Mouse (Mus musculus) ES-E14 (cell line): ENCODE measurements around the gene Fam189a1. TPM values are rescaled to one million over a fixed set of nuclear protein-coding genes. Genes with fewer than 3 reads are reported as not detected.

Experiments
- DNase-seq: peaks from one replicate; pipeline ENCODE4 v3.0.0-alpha.2; 2013; ENCODE audit warnings: low read depth, low spot score
- H3K27ac ChIP-seq: 2 replicates; pipeline ENCODE4 v1.5.1; 2012; ENCODE audit warnings: low read depth, mild to moderate bottlenecking, low read length, moderate library complexity, mixed read lengths; ENCODE audit not compliant: poor library complexity, insufficient read depth, severe bottlenecking
- H3K36me3 ChIP-seq: 2 replicates; pipeline ENCODE4 v1.6.1; 2012; ENCODE audit warnings: mild to moderate bottlenecking, low read length, moderate library complexity, mixed read lengths; ENCODE audit not compliant: control insufficient read depth, poor library complexity, insufficient read depth, severe bottlenecking
- H3K4me1 ChIP-seq, 2 experiments: fragments of 150-350 bp in 1 of 2; sonication (generic) in 1 of 2; 2 replicates each; pipeline ENCODE4 v1.6.1; 2012; ENCODE audit warnings: low read length in 2 of 2, mild to moderate bottlenecking in 1 of 2, mixed read lengths in 1 of 2; ENCODE audit not compliant: control insufficient read depth in 2 of 2, insufficient read depth in 2 of 2, poor library complexity in 1 of 2
- H3K4me3 ChIP-seq, 2 experiments: fragments of 150-350 bp in 1 of 2; sonication (generic) in 1 of 2; 2 replicates each; pipeline ENCODE4 v1.5.1; 2012; ENCODE audit warnings: low read length in 2 of 2, low read depth in 1 of 2, mild to moderate bottlenecking in 1 of 2, mixed read lengths in 1 of 2; ENCODE audit not compliant: insufficient read depth in 1 of 2, poor library complexity in 1 of 2, severe bottlenecking in 1 of 2
- H3K9ac ChIP-seq: 2 replicates; pipeline ENCODE4 v1.6.1; 2012; ENCODE audit warnings: low read depth, mild to moderate bottlenecking, low read length, mixed read lengths; ENCODE audit not compliant: poor library complexity, insufficient read depth, severe bottlenecking
- H3K9me3 ChIP-seq: fragments of 150-350 bp; sonication (generic); 2 replicates; pipeline ENCODE4 v1.6.1; 2012; ENCODE audit warnings: low read depth, mild to moderate bottlenecking, low read length; ENCODE audit not compliant: control insufficient read depth, insufficient read depth
- CHD2 ChIP-seq: IDR thresholded peaks from 2 replicates; pipeline ENCODE4 v1.6.1; 2014; ENCODE audit warnings: mild to moderate bottlenecking, low read depth, low read length, inconsistent platforms
- HCFC1 ChIP-seq: IDR thresholded peaks from 2 replicates; pipeline ENCODE4 v1.6.1; 2012; ENCODE audit warnings: low read length, inconsistent platforms, borderline replicate concordance; ENCODE audit not compliant: insufficient read depth
- MAFK ChIP-seq: IDR thresholded peaks from 2 replicates; pipeline ENCODE4 v1.6.1; 2014; ENCODE audit warnings: mild to moderate bottlenecking, low read depth, low read length, inconsistent platforms; ENCODE audit not compliant: insufficient read depth
- ZC3H11A ChIP-seq: IDR thresholded peaks from 2 replicates; pipeline ENCODE4 v1.6.1; 2012; ENCODE audit warnings: low read depth, mild to moderate bottlenecking, inconsistent platforms, low read length, borderline replicate concordance
- ZNF384 ChIP-seq: IDR thresholded peaks from 2 replicates; pipeline ENCODE4 v1.6.1; 2012; ENCODE audit warnings: low read depth, low read length, inconsistent platforms
- in situ Hi-C, 2 experiments: fragments of 600-800 bp; cut with MboI; formaldehyde crosslinking; loops; one replicate each; pipeline ENCODE4 v1.15.1; 2025; ENCODE audit warnings: low sequenced_read_pairs in 2 of 2, inconsistent platforms in 1 of 2; ENCODE audit not compliant: unreplicated experiment in 2 of 2
- total RNA-seq: library from RNA; depleted of rRNA; stranded (reverse); fragments of 300-350 nt; gene quantifications from 2 replicates; pipeline ENCODE4 v1.2.3, GENCODE M21; 2012; rRNA removed

Gene Fam189a1
- 0.67 and 0.74 TPM in 2 replicates for total RNA-seq

DNA sequence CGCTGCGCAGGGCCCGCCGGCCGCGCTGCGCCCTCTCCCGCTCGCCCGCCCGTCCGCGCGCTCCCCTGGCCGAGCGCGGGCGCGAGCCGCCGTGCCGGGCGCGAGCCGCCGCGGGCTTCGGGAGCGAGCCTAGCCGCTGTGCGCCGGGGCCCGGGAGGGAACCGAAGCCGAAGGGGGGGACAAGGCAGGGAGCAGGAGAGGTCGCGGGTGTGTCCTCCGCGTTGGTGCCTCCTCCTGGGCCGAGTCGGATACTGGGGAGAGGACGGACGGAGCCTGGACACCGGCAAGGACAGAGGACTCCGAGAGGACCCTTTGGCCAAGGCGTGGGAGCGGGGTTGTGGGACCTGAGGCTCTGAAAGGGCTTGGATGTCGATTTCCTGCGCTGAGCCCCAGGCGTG, at the start of gene Fam189a1:
Gene Fam189a1, minus strand, starts transcription at position 57 of the 398 bp plus-strand sequence.
- TF ChIP-seq ZC3H11A: no peak
- TF ChIP-seq CHD2: no peak
- TF ChIP-seq MAFK: no peak
- TF ChIP-seq ZNF384: no peak
- no peak for TF ChIP-seq HCFC1
- Histone ChIP-seq H3K36me3 (no peaks in the 10 kb centered on the region), H3K9me3 (no peaks in the 10 kb centered on the region), H3K27ac (no peak within 1 kb of the TSS), H3K4me3 (peak within 1 kb of the TSS; percentile 85 to 91), H3K4me1 (peaks cover 2 to 4% of the 10 kb centered on the region in 2 experiments; a peak in 2 of 4 replicates), H3K9ac (peak within 1 kb of the TSS; percentile 87)
- no peak for DNase-seq
- in situ Hi-C loops: no loop called here

GRCm38 (mm10) chr7:65206021-65206420, 49.7 kb upstream of the Fam189a1 start:
- Histone ChIP-seq H3K4me1 (peaks cover 0 to 2% of the 10 kb centered on the region in 2 experiments; a peak in 1 of 4 replicates), H3K36me3 (no peaks in the 10 kb centered on the region), H3K9me3 (no peaks in the 10 kb centered on the region), H3K27ac (no peak overlapping the region), H3K4me3 (no peak overlapping the region), H3K9ac (no peak overlapping the region)
- in situ Hi-C loops: no loop called here
- no peak for TF ChIP-seq MAFK
- no peak for TF ChIP-seq HCFC1
- no peak for TF ChIP-seq ZC3H11A
- no peak for TF ChIP-seq CHD2
- TF ChIP-seq ZNF384: no peak
- DNase-seq: no peak

GRCm38 (mm10) chr7:65202719-65203118, 46.3 kb upstream of the Fam189a1 start:
- TF ChIP-seq MAFK (no peak), HCFC1 (no peak), ZNF384 (no peak), CHD2 (no peak), ZC3H11A (no peak)
- no peak overlapping the region for H3K27ac ChIP-seq
- no peaks in the 10 kb centered on the region for H3K36me3 ChIP-seq
- DNase-seq: no peak
- H3K4me1 ChIP-seq: peaks cover 0 to 2% of the 10 kb centered on the region in 2 experiments; a peak in 1 of 4 replicates
- no peak overlapping the region for H3K9ac ChIP-seq
- in situ Hi-C loops: no loop called here
- H3K9me3 ChIP-seq: no peaks in the 10 kb centered on the region
- no peak overlapping the region for H3K4me3 ChIP-seq

GRCm38 (mm10) chr7:65180694-65181093, 24.3 kb upstream of the Fam189a1 start:
- no peak overlapping the region for H3K4me3 ChIP-seq
- no peak overlapping the region for H3K9ac ChIP-seq
- no peaks in the 10 kb centered on the region for H3K4me1 ChIP-seq
- in situ Hi-C loops: no loop called here
- no peak for TF ChIP-seq HCFC1
- no peaks in the 10 kb centered on the region for H3K36me3 ChIP-seq
- H3K9me3 ChIP-seq: no peaks in the 10 kb centered on the region
- DNase-seq: no peak
- no peak overlapping the region for H3K27ac ChIP-seq

DNA sequence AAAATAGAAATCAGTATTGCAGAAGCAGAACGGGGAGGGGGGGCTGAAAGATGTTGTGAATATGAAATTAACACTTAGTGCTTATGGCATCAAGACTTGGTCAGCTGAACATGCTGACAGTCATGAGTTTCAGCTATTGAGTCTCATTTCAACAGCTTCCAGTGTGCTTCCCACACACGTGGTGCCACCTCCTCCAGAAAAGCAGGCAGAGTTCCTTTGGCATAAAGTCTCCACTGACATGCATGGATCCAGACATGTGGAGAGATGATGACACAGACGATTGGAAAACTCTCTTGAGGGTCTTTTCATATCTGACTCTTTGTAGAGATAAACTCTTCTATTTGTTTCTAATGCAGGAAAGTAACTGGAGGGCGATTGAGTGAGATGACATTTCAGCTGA, 14.4 kb upstream of the Fam189a1 start:
- no peak for TF ChIP-seq CHD2
- no peak for TF ChIP-seq ZC3H11A
- no peak for TF ChIP-seq HCFC1
- no peak for TF ChIP-seq ZNF384
- TF ChIP-seq MAFK: no peak
- no peaks in the 10 kb centered on the region for H3K9me3 ChIP-seq
- in situ Hi-C loops: no loop called here
- no peak for DNase-seq
- no peak overlapping the region for H3K27ac ChIP-seq
- H3K4me3 ChIP-seq: no peak overlapping the region
- no peak overlapping the region for H3K9ac ChIP-seq
- no peaks in the 10 kb centered on the region for H3K36me3 ChIP-seq
- H3K4me1 ChIP-seq: no peaks in the 10 kb centered on the region
